Mouse (Mus musculus) forebrain, embryonic 16.5 days (tissue): ENCODE data around the gene Fibp. TPM values are rescaled to one million over a fixed set of nuclear protein-coding genes. Genes with fewer than 3 reads are reported as not detected.
"Not testable (repeated sequence)": the region's sequence is repeated elsewhere in the genome, so short reads cannot be mapped to it uniquely, and the experiment has no call there.

Source experiments
- ATAC-seq: fragments of 200-750 bp; cut with Nextera tagmentation; 2 replicates; pipeline ENCODE4 v1.8.0; 2017; ENCODE audit warnings: mild to moderate bottlenecking, moderate library complexity
- H3K27ac ChIP-seq: fragments of 300-500 bp; sonication (generic); 2 replicates; pipeline ENCODE4 v1.5.1; 2014; ENCODE audit warnings: low read length, control low read depth
- H3K27me3 ChIP-seq: fragments of 300-500 bp; sonication (generic); replicated peaks from 2 replicates; pipeline ENCODE4 v1.6.1; 2014; ENCODE audit warnings: low read length; ENCODE audit not compliant: control insufficient read depth, insufficient read depth
- H3K36me3 ChIP-seq: fragments of 300-500 bp; sonication (generic); 2 replicates; pipeline ENCODE4 v1.6.1; 2014; ENCODE audit not compliant: control insufficient read depth, insufficient read depth
- H3K4me1 ChIP-seq: fragments of 300-500 bp; sonication (generic); replicated peaks from 2 replicates; pipeline ENCODE4 v1.6.1; 2014; ENCODE audit warnings: low read length; ENCODE audit not compliant: control insufficient read depth, insufficient read depth
- H3K4me2 ChIP-seq: fragments of 300-500 bp; sonication (generic); 2 replicates; pipeline ENCODE4 v1.6.1; 2014; ENCODE audit warnings: mild to moderate bottlenecking, low read length, control low read depth
- H3K4me3 ChIP-seq: fragments of 300-500 bp; sonication (generic); replicated peaks from 2 replicates; pipeline ENCODE4 v1.5.1; 2014; ENCODE audit warnings: mild to moderate bottlenecking, low read length, control low read depth
- H3K9ac ChIP-seq: fragments of 300-500 bp; sonication (generic); replicated peaks from 2 replicates; pipeline ENCODE4 v1.6.1; 2014; ENCODE audit warnings: low read depth, low read length, control low read depth
- H3K9me3 ChIP-seq: fragments of 300-500 bp; sonication (generic); 2 replicates; pipeline ENCODE4 v1.6.1; 2016; ENCODE audit warnings: low read length; ENCODE audit not compliant: control insufficient read depth
- WGBS: fragments of 180-500 bp; shearing (Covaris S2); extraction: QIAGEN DNeasy Blood & Tissue Kit; methylation state at CpG from one replicate; pipeline ENCODE4 v1.1.7; 2014; 5-methylcytosine and 5-hydroxymethylcytosine counted together
- polyA plus RNA-seq: library from polyadenylated mRNA; unstranded; fragments of >200 nt; fragmentation: Nextera tagmentation; extraction: Ambion mirVana; gene quantifications from 2 replicates; pipeline ENCODE4 v1.2.1, GENCODE M21; 2015

Gene Fibp
- polyA plus RNA-seq, 1 experiment from 2014 or later = 185 TPM

DNA sequence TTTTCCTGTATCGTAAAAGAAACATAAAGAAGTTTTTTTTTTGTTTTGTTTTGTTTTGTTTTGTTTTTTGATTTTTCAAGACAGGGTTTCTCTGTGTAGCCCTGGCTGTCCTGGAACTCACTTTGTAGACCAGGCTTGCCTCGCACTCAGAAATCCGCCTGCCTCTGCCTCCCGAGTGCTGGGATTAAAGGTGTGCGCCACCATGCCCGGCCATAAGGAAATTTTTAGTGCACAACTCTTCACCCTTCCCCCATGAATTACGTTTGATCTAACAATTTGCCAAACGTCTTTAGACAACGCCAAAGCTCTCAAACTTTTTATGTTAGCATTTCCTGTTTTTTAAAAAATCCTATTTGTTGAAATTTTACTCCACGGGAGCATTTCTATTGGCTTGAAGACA, 29.3 kb downstream of the Fibp start:
- peak overlapping the region; percentile 100 for H3K4me3 ChIP-seq

DNA sequence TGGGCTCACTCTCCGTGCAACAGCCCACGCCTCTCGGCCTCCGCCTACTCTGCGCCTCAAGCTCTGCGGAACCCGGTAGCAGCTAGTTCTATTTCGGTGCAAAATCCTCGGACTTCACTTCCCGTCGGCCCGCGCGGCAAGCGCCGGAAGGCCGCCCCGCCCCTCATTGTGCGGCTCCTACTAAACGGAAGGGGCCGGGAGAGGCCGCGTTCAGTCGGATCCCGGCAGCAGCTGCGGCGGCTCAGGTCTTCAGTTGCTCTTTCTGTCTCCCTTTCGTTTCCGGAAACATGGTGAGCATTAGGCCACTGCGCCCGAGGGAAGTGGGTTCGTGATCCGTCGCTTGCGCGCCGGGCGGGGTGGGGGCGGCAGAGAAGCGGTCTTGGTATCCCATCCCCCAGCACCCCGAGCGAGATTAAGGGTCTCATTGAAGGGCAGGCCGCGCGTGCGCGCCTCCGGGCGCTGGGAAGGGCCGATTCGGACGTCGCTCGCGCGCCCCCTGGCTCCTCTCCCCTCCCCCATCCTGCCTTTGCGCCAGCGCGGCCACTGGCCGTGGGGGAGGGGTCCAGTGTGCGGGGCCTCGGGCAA, 30.0 kb downstream of the Fibp start, which contains the start of gene Cfl1:
Gene Cfl1, plus strand, starts transcription at position 143 of the 585 bp plus-strand sequence.
- Histone ChIP-seq H3K4me2 (peak within 1 kb of the TSS; percentile 87), H3K9ac (peak within 1 kb of the TSS; percentile 98), H3K4me3 (peak within 1 kb of the TSS; percentile 100), H3K27ac (peak within 1 kb of the TSS; percentile 99), H3K36me3 (peaks cover 14% of the 10 kb centered on the region), H3K4me1 (peaks cover 37% of the 10 kb centered on the region), H3K9me3 (no peaks in the 10 kb centered on the region), H3K27me3 (no peaks in the 10 kb centered on the region)
- WGBS = under 1% methylated on average over 59 of the region's 62 CpGs
- ATAC-seq = peak; percentile 78

More for the DNA sequence above, 29.3 kb downstream of the Fibp start:
- Histone ChIP-seq H3K27ac (peak overlapping the region; percentile 99), H3K4me2 (peak overlapping the region; percentile 46), H3K4me1 (peaks cover 37% of the 10 kb centered on the region), H3K36me3 (peaks cover 17% of the 10 kb centered on the region)
- not testable (repeated sequence) for H3K9ac ChIP-seq, ATAC-seq, H3K27me3 ChIP-seq, H3K9me3 ChIP-seq
- WGBS = 47% methylated on average over 10 of the region's 10 CpGs

DNA sequence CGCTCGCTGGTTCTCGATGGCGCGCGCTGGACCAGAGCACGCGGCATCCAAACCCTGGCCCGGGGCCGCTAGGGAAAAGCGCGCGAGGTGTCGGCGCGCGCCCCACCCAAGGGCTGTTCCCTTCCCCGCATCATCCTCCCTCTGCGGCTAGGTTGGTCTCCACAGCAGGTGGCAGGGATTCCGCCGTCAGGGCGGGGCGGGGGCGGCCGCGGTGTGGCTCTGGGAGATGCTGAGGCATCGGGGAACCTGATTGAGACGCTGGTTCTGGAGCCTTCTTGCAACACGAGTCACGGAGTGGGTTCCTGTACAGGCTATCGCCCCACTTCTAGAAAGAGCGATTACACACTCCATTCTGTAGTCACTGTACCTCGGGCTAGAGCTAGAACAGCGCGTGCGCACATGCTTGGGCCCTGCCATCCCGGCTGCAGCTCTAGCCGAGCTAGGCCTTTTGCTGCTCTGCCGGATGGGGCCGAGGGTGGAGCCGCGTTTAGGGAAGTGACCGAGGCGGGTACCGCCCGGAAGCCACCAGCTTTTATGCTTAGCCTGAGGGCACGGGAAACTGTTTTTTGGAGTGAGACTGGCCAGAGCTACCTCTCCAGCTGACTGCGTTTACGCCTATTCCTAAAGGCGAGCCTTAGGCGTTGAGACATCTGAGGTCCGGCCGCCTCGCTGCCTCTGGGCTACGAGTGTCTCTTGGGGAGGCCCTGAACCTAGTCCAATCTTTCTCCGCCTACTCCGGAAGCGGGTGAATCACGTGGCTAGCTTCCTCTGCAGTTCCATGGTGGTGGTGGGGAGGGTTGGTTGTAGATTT, 30.7 kb downstream of the Fibp start:
- peak overlapping the region; percentile 98 for H3K9ac ChIP-seq
- peak overlapping the region; percentile 99 for H3K27ac ChIP-seq
- peaks cover 18% of the 10 kb centered on the region for H3K36me3 ChIP-seq
- H3K4me2 ChIP-seq = peak overlapping the region; percentile 87
- peak; percentile 32 for ATAC-seq
- no peaks in the 10 kb centered on the region for H3K27me3 ChIP-seq
- peaks cover 37% of the 10 kb centered on the region for H3K4me1 ChIP-seq
- WGBS = under 1% methylated on average over 59 of the region's 59 CpGs
- no peaks in the 10 kb centered on the region for H3K9me3 ChIP-seq
- peak overlapping the region; percentile 100 for H3K4me3 ChIP-seq

DNA sequence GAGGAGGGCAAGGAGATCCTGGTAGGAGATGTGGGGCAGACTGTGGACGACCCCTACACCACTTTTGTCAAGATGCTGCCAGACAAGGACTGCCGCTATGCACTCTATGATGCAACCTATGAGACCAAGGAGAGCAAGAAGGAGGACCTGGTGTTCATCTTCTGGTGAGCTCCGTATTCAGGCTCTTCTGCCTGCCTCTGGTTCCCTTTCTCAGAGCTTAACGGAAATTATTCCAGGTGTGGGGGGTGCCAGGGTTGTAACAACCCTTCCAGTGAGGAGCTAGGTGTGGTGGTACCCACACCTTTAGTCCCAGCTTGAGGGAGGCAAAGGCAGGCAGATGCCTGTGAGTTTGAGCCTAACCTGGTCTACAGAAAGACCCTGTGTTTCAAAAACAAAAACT, 32.2 kb downstream of the Fibp start:
- H3K4me1 ChIP-seq = peaks cover 26% of the 10 kb centered on the region
- H3K4me2 ChIP-seq = no peak overlapping the region
- WGBS = 86% methylated on average over 4 of the region's 4 CpGs
- H3K36me3 ChIP-seq = peaks cover 24% of the 10 kb centered on the region
- H3K9me3 ChIP-seq = no peaks in the 10 kb centered on the region
- no peak overlapping the region for H3K4me3 ChIP-seq
- H3K27ac ChIP-seq = no peak overlapping the region
- H3K27me3 ChIP-seq = no peaks in the 10 kb centered on the region
- no peak overlapping the region for H3K9ac ChIP-seq
- no peak for ATAC-seq

DNA sequence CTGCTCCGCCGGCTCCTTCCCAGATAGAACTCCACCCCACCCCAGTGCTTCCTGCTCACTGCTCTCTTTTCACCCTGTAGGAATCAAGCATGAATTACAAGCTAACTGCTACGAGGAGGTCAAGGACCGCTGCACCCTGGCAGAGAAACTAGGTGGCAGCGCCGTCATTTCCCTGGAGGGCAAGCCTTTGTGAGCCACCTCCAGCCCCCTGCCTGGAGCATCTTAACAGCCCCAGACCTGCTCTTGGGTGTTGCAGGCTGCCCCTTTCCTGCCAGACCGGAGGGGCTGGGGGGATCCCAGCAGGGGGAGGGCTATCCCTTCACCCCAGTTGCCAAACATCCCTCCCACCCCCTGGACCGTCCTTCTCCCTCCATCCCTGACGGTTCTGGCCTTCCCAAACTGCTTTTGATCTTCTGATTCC, 32.9 kb downstream of the Fibp start:
- peaks cover 24% of the 10 kb centered on the region for H3K36me3 ChIP-seq
- H3K4me1 ChIP-seq = peaks cover 26% of the 10 kb centered on the region
- 67% methylated on average over 9 of the region's 9 CpGs for WGBS
- H3K4me2 ChIP-seq, H3K4me3 ChIP-seq, H3K9me3 ChIP-seq, H3K27me3 ChIP-seq, H3K9ac ChIP-seq, H3K27ac ChIP-seq, ATAC-seq: not testable (repeated sequence)

DNA sequence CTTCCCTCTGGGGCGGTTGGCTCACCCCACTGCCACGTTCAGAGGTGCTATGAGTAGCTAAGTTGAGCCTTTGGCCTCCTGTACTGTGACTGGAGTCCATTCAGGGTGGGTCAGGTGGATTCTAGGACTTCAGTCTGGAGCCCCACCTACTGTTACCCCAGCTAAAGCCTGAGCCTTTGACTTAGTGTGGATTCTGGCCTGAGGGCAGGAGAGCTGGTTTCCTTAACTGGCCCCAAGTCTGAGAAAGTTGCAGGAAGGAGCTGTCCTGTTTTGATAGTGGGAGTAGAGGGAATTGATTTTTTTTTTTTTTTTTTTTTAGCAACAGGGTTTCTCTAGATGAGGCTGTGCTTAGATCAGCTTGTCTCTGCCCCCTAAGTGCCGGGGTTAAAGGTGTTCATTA, 33.9 kb downstream of the Fibp start:
- no peak overlapping the region for H3K4me2 ChIP-seq
- ATAC-seq = no peak
- peaks cover 24% of the 10 kb centered on the region for H3K36me3 ChIP-seq
- no peaks in the 10 kb centered on the region for H3K9me3 ChIP-seq
- 90% methylated on average over 3 of the region's 3 CpGs for WGBS
- peaks cover 19% of the 10 kb centered on the region for H3K4me1 ChIP-seq
- no peaks in the 10 kb centered on the region for H3K27me3 ChIP-seq
- no peak overlapping the region for H3K9ac ChIP-seq
- no peak overlapping the region for H3K27ac ChIP-seq
- H3K4me3 ChIP-seq = no peak overlapping the region

DNA sequence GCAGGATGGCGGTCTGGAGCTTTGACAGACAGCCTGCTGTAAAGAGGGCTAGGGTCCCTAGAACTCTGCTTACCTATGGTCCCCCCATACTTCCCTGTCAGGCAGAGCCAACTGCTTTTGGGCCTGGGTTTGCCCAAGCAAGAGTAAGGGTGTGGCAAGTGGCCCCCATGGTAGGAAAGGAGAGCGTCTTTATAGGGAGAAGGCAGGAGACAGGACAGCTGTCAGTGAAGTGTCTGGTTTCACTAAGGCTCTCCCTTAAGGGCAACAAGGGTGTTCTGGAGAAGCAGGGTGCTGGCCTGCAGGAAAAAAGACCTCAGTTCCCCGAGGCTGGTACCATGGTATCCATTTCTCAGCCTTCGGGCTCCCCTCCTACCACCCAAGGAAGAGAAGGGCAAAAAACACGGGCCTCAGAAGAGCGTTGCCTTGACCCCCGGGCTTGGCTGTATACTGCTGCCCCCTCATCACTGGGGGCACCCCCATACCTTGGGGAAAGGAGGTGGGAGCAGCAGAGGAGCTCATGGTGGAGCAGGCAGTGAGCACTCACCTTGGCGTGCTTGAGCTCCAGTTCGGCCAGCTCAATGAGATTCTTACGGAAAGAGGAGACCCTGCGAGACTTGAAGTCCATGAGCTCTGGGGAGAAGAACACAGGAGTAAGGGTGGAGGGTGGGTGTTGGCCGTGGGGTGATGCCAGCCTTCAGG, 35.1 kb downstream of the Fibp start:
- no peaks in the 10 kb centered on the region for H3K9me3 ChIP-seq
- no peak overlapping the region for H3K27ac ChIP-seq
- no peak overlapping the region for H3K4me3 ChIP-seq
- peaks cover 24% of the 10 kb centered on the region for H3K36me3 ChIP-seq
- no peak for ATAC-seq
- WGBS = 82% methylated on average over 12 of the region's 12 CpGs
- no peak overlapping the region for H3K4me2 ChIP-seq
- no peak overlapping the region for H3K9ac ChIP-seq
- H3K27me3 ChIP-seq = no peaks in the 10 kb centered on the region
- peaks cover 18% of the 10 kb centered on the region for H3K4me1 ChIP-seq

DNA sequence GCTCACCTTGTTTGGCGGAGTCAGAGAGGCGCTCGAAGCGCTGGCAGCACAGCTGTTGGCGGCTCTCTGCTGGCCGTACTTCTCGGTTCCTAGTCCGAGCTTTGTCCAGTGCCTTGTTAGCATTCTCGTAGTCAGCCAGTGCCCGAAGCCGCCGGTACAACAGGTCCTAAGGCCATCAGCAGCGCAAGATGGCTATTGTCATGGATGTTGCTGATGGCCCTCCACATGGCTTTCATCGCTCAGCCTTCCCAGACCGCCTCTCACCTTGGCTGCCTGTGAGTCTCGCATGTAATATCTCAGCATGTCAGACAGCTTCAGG, 35.6 kb downstream of the Fibp start:
- 85% methylated on average over 16 of the region's 16 CpGs for WGBS
- ATAC-seq = no peak
- Histone ChIP-seq H3K4me3 (no peak overlapping the region), H3K36me3 (peaks cover 24% of the 10 kb centered on the region), H3K9me3 (no peaks in the 10 kb centered on the region), H3K4me2 (no peak overlapping the region), H3K27me3 (no peaks in the 10 kb centered on the region), H3K4me1 (peaks cover 18% of the 10 kb centered on the region), H3K9ac (no peak overlapping the region), H3K27ac (no peak overlapping the region)

DNA sequence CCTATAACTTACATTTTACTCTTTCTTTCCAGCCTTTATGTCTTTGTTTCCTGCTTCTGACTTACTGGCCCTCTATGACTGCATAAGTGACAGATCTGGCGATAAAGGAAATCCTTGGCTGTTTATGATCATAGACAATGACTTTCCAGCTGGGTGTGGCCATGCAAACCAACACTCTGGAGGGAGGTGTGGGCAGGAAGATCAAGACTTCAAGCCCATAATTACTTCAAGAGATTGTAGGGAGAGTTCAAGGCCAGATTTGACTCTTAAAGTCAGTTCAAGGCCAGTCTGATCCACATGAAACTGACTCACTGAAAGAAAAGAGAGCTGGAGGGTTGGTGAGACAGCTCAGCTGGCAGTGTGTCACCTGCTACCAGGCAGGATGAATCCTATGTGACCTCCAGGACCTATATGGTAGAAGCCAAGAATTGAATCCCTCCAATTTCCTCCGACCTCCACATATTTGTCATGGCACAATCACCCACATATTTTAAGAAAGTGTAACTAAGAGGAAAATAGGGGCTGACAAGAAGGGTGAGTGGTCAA, 40.0 kb downstream of the Fibp start:
- Histone ChIP-seq H3K27ac (no peak overlapping the region), H3K27me3 (no peaks in the 10 kb centered on the region), H3K4me1 (no peaks in the 10 kb centered on the region), H3K9ac (no peak overlapping the region), H3K4me3 (no peak overlapping the region), H3K36me3 (peaks cover 13% of the 10 kb centered on the region), H3K4me2 (no peak overlapping the region), H3K9me3 (no peaks in the 10 kb centered on the region)
- 94% methylated on average over 2 of the region's 2 CpGs for WGBS
- no peak for ATAC-seq
